ENCODE assay signal across 8 mouse cellular contexts in the genomic region with DNA sequence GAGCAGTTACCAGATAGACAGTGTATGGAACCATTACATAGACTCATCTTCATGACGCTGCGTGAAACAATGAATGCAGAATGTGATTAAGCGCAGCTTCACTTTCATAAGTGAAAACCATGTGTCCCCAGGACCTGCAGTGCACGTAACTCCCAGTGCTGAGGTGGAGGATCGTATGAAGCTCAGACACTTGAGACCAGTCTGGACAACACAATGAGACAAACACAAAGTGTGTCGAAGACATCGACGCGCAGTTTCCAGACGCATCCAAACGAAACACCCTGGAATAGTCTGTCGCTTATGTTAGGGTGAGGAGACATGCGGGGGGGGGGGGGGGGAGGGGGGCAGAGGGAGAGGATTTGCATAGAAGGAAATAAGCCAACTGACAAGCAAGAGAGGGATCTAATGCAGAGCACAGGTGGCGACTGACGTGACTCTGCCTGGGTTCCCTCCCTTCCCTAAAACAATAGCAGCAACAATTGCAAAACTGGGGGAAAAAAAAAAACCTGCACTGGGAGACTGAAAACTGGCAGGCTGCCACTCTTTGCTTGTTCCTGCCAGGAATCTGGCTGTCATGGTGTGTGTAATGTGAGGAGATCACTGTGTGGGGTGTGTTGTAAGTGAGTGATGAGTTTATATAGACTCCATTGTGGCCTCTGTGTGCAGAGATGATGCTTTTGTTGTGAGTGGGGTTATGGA. TPM values are rescaled to one million over a fixed set of nuclear protein-coding genes. Genes with fewer than 3 reads are reported as not detected.
A peak's percentile ranks its signal among the peaks of the same experiment; 100 is the strongest.
DNase-seq lines count a peak whose midpoint lies in the region; ATAC-seq and TF ChIP-seq lines count a peak whose summit lies in the region.

No protein-coding gene starts in this region.

- no peaks in the 10 kb centered on the region for H3K9me3 ChIP-seq in lung, embryonic 14.5 days (ENCODE audit: low read depth, low read length)

- H3K9ac ChIP-seq in lung, embryonic 14.5 days = no peak overlapping the region

- peak; percentile 70; the same call in 1 of the 2 replicates for ATAC-seq in lung, embryonic 14.5 days (ENCODE audit: insufficient read depth)

- TF ChIP-seq POLR2A in lung, adult 2 months (IDR thresholded peaks at IDR 0.05; ENCODE audit: borderline replicate concordance, extremely low read depth, low read depth, low read length) = no peak

- TF ChIP-seq CTCF in lung, embryonic 14.5 days (IDR thresholded peaks at IDR 0.05; ENCODE audit: low read depth) = no peak
- no peak for TF ChIP-seq CTCF in lung, adult 2 months (IDR thresholded peaks at IDR 0.05; ENCODE audit: insufficient read depth, low read length)

- H3K27me3 ChIP-seq in lung, embryonic 14.5 days (ENCODE audit: insufficient read depth, low read length) = no peaks in the 10 kb centered on the region

- no peak overlapping the region for H3K4me3 ChIP-seq in lung, embryonic 14.5 days (ENCODE audit: low read depth, low read length)
- H3K4me3 ChIP-seq in lung, adult 2 months (replicated peaks; ENCODE audit: extremely low read depth, low read depth, low read length) = no peak overlapping the region

- H3K36me3 ChIP-seq in lung, embryonic 14.5 days (ENCODE audit: insufficient read depth) = no peaks in the 10 kb centered on the region

- H3K4me1 ChIP-seq in lung, embryonic 14.5 days (ENCODE audit: insufficient read depth) = peaks cover 3% of the 10 kb centered on the region; the same call in 1 of the 2 replicates
- H3K4me1 ChIP-seq in lung, adult 2 months (ENCODE audit: control insufficient read depth, insufficient read depth, low read length) = peaks cover 2% of the 10 kb centered on the region; the same call in 1 of the 2 replicates

- peak overlapping the region; percentile 36 for H3K4me2 ChIP-seq in lung, embryonic 14.5 days

- peak; percentile 92 for DNase-seq in lung, embryonic 14.5 days
- no peak for DNase-seq in lung, adult 2 months
- DNase-seq in cerebellum, adult 18-20 months = peak; percentile 50 to 55
- peak; percentile 36 for DNase-seq in gastrocnemius, postnatal 25 days
- peak; percentile 20 to 63 for DNase-seq in kidney, postnatal 36 days
- peak; percentile 17 to 36 for DNase-seq in right cerebral cortex, adult 2 months (ENCODE audit: low spot score in 2 of 2)
- DNase-seq in thymus, postnatal 25 days = no peak
- DNase-seq in c-Kit-positive CD71-positive TER-119-positive erythroid progenitor cells, embryonic 14.5 days (ENCODE audit: low spot score) = no peak

- WGBS in lung, embryonic 14.5 days = 52% methylated on average over 14 of the region's 15 CpGs
- WGBS in lung, adult 2 months = 39% methylated on average over 15 of the region's 15 CpGs

- H3K27ac ChIP-seq in lung, embryonic 14.5 days (ENCODE audit: low read depth) = no peak overlapping the region

RNA-seq across cellular contexts. Expression of a gene that starts 40.3 kb away (rescaled TPM):
- 24.9 and 27.4 TPM in 2 replicates for polyA plus RNA-seq in lung, embryonic 14.5 days (2014; fragmentation: Nextera tagmentation; extraction: Ambion mirVana)
- 1.5 and 3.5 TPM in 2 replicates for polyA plus RNA-seq in lung, adult 2 months (2012; rRNA removed)
- 10 to 100 TPM; 61.5 to 64.0 TPM for total RNA-seq in gastrocnemius, postnatal 25 days (2021)

Comparison
In these comparisons a context has a peak if more than half of its experiments do, and no peak if none do; other contexts are left out.
1. DNase-seq: peak in lung, embryonic 14.5 days (single experiment), cerebellum, adult 18-20 months (2 of 2), gastrocnemius, postnatal 25 days (single experiment), kidney, postnatal 36 days (2 of 2) and right cerebral cortex, adult 2 months (2 of 2); none in lung, adult 2 months (single experiment), thymus, postnatal 25 days (single experiment) and c-Kit-positive CD71-positive TER-119-positive erythroid progenitor cells, embryonic 14.5 days (single experiment).